Mouse (Mus musculus) kidney, postnatal 4 days (tissue): ENCODE results near the gene Tomm20.

Source experiments
- DNase-seq, 2 experiments: peaks; one replicate each; pipeline ENCODE4 v3.0.0; 2021; ENCODE audit warnings: mixed read lengths in 2 of 2

The Tomm20 gene

DNA sequence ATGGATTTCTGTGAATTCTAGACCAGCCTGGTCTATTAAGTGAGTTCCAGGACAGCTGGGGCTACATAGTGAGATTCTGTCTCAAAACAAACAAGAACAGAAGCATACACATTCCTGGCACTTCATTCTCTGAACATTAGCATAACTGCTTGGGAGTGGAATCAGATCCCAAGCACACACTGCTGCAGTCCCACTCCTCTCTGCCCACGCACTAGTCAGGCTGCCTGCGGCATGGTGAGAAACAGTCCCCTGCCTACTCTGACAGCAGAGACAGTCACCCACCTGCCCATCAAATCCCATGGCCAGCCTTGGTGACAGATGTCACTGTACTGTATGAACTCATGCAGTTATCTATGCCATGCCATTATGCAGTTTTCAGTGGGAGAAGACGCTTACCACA, 15.9 kb upstream of the Tomm20 start:
- DNase-seq, result no peak

DNA sequence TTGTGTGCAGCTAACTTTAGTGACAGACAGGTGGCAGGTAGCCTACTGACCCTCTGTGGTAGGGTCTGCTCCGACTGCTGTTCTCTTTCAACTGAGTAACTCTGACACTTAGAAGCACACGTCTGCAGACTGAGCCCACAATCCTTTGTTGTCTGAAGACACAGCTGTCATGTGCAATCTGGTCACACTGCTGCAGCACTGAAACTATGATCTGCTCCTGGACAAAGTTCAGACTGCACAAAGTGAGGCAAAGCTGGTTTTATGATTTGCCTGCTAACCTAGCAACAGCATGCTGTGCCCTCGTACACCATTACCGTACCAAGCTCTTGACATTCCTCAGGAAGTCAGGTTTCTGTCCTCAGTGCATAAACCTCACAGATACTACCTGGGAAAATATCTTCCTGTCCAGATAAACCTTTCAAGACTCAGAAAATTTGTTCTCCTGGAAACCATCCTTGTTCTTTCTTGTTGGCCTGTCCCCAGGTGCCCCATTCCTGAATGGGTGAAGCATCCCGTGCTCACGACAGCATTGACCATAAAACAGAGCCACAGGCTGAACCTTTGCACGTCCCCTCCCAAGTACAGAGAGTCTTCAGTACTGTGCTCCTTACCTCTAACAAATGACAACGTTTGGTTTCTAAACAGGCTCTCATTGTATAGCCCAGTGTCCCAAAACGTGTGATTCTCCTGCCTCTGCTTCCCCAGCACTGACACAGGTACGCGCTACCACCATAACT, 6.4 kb upstream of the Tomm20 start:
- DNase-seq, result no peak

DNA sequence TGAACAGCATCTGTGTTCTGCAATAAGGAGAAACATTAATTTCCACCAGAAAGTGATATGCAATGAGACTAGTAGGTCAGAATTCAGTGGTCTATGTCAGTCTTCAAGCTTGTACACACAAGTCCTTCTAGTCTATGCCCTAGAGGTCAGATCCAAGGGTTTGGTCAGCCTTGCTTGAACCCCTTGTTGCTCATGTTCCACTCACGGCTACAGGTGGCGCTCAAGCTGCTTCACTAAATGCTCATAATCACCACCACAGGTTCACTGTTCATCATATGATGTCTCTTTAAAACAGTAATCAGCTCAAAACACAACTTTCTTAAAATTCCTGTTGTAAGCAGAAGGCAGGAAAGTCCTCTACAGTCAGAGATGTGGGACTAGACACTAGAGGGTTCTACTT, 3.9 kb upstream of the Tomm20 start:
- no peak for DNase-seq

DNA sequence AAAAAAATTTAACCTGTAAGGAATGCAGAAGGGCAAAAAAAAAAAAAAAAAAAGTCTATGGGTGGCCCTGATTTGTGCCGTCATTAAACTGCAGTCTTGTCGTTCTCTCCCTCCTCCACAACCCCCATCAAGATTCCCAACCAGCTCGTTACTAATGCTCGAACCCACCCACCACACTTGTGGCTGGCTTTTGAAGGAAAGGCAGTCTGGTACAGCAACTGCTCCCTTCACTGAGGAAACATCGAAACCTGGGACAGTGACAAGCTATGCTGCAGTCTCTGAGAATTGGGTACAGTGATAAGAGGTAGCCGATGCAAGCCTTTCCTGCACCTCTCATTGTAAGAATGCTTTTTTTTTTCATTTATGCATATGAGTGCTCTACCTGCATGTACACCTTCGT, 800 bp upstream of the Tomm20 start:
- no peak for DNase-seq

DNA sequence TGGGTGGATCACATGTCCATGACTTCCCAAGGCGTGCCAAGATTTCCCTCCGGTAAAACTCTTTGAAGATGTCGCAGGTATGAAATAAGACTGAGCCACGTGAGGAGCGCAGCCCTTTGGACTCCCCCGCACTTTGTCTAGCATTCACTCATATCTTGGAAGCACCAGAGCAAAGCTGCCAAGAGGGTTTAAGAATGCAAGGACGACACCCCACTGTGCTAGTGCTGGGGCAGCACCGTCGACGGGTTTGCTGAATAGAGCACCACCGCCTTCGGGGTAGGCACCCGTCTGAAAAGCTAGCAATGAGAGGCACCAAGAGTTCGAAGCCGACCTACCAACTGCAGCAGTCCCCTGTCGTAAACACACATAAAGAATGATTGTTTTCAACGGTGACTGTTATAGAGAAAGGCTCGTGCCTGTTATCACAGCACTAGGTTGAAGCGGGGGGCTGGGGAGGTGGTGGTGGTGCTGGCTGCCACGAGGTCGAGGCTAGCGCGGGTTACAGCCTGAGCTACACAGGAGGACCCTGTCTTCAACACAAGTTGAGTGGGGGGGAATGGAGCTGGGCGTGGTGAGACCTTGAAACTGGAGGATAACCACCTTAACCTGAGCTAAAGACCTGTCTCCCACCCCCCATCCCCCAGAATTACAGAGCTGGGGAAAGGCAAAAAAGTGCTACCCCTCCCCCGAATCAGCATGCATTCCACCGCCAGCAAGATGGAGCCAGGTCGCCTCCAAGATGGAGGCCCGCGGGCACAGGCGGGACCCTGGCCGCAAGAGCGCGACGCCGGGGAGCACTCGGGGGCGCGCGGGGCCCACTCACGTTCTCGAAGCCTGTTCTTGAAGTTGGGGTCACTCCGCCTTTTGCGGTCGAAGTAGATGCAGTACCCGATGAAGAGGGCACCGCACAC, 608 bp downstream of the Tomm20 start:
- peak; percentile 69 to 83 for DNase-seq

DNA sequence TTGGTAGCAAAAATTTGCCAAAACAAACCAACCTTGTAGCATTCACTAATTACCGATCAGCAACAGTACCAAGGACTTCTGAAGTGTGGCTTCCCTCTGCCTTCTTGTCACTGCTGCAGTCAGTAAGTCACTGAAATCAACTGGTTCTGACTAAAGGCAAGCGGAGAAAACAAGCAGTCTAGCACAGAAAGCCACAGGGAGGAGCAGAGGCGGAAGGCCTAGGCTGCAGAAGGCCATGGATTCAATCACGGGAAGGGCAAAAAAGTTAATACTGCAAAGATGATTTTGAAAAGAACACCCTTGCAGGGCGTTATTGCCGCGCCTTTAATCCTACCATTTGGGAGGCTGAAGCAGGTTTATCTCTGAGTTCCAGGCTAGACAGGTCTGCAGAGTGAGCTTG, 2.1 kb downstream of the Tomm20 start:
- DNase-seq, result no peak

DNA sequence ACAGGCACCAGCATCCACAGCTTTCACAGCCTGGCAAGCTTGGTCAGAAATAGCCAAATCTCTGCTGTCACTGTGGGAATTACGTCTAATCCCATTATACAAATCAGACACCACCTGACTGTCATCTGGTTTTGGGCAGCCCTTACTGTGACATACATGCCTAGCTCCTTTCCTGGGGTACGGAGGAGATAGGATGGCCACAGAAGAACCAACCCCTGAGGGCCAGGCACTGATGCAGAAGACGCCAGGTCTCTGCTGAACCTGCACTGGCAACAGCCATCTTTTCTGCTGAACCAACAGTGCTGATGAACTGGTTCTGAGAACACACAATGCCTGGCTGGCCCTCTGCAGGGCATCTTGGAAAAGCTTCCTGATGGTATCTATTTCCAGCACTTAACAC, 8.3 kb downstream of the Tomm20 start:
- DNase-seq, result no peak

DNA sequence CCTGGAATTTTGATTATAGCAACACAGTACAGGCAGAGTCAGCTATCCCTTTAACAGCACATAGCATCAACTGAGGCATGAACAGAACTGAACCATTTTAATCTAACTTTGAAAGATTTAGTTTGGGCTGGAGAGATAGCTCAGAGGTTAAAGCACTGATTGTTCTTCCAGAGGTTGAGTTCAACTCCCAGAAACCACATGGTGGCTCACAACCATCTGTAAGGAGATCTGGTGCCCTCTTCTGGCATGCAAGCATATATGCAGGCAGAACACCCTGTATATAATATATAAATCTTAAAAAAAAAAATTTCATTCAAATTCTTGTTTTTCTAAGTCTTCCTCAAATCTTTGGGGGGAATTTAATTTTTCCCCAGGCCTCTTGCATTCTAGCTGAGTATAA, 9.7 kb downstream of the Tomm20 start:
- DNase-seq, result no peak

DNA sequence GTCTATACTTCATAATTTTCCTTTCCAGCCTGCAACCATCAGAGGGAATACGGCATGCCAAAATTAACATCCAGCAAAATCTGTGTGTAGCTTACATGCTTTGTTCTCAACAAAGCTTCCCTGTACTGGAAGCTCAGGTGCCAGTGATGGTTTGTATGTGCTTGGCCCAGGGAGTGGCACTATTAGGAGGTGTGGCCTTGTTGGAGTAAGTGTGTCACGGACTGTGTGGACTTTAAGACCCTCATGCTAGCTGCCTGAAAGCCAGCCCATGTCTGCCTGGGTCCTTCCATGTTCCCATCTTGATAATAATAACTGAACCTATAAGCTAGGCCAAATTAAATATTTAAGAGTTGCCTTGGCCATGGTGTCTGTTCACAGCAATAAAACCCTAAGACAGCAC, 10.3 kb downstream of the Tomm20 start:
- DNase-seq, result no peak

DNA sequence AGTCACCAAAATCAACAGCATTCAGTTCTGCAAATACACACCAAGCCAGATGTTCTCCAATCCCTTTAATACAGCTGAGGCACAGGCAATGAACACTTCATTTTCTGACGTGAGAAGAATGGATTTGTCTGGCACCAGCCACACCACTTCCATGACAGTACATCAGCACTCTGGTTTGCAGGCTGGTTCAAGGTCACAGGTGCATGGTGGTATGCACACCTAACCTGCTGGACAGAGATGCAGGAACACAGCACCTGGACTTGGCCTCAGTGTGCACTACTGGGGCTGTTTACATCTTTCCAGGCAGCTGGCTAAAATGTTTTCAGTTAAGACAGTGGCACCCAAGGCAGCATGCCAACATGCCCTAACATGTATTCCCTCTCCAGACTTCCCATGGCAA, 13.0 kb downstream of the Tomm20 start:
- no peak for DNase-seq

DNA sequence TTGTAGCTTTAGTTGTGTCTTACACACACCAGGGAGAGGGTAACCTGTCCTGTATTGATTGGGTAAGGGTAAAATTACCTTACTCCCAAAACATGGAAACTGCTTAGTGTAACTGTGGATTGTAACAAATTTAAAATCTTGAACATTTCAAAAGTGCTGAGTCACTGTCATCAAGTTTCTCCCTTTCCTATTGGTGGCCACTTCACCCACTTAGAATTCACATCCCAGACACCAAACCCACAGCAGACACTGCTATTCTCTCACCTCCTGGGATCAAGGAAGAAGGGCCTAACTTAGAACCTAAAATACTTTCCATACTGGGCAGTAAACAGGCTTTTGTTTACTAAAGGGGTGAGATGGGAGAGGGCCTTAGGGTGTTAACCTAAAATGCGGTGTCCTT, 13.4 kb downstream of the Tomm20 start:
- no peak for DNase-seq

DNA sequence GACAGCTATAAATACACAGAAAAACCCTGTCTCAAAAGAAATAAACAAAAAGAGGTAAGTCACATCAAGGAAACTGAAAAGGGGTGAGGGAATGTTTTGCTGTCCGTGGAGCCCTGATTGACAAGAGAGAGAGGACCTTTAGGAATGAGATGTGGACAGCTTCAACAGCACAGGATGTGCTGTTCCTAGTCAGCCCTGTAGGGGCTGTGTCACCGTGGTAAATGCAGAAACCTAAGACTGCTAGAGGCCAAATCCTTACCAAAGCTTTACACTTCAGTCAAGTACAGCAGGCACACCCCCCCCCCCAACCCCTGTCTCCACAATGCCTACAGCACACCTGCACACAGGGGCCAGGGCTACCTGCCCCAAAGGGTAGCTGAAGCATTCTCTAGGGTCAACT, 13.9 kb downstream of the Tomm20 start:
- DNase-seq, result peak in 1 of 2 experiments; percentile 51

DNA sequence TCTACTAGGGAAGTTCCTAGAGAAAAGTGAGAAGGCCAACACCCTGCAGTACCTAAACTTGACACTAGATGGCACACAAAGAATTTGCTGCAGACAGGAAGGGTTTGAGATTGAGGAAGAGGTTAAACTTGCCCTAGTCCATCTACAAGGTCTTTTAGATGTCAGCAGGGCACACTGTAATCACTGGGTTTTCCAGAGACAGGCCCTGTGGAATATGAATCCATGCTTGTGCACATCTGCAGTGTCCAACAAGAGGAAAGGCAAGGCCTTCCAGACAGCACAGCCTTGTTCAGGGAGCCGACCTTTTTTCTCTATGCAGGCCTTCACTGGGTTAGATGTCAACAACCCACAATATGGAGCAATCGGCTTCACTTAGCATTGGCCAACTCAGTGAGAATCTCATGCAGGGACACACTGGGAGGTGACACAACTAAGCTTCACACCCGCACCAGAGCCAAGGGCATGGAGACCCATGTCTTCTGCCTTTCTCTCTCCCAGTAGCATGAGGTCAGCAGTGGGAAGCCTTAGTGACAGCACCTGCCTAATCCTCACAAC, 16.0 kb downstream of the Tomm20 start:
- DNase-seq, result peak; percentile 67 to 76

DNA sequence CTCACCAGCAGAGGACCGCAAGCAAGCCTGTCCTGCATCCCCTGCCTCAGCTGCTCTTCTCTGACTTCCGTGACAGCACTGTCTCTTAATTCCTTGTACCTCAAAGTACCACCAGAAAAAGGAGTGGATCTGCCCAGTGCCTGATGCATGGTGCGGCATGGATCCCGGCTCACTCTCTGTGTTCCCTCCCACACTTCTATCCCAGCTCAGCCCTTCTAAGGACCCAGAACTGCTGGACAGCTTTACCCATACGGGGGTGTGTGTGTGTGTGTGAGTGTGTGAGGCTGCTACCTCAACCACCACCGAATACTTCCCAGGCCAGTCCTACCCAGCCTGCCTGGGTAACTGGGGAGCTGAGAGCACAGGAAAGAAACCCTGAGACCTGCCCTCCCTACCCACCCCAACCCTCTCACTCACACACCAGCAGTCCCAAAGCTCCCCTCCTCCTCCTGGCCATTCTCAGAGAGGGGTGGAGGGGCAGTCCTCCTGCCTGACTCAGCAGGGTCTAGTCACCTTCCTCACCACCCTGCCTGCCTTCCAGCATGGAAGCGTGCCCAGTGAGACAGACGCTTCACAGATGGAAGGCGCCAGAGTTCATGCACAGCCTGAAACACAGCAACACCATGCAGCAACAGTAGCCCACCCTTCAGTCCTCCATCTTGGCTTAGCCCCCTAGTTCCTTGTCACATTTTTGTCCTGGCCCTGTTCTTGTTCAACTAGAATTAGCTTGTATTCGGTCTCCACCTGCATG, 16.7 kb downstream of the Tomm20 start:
- DNase-seq, result no peak

DNA sequence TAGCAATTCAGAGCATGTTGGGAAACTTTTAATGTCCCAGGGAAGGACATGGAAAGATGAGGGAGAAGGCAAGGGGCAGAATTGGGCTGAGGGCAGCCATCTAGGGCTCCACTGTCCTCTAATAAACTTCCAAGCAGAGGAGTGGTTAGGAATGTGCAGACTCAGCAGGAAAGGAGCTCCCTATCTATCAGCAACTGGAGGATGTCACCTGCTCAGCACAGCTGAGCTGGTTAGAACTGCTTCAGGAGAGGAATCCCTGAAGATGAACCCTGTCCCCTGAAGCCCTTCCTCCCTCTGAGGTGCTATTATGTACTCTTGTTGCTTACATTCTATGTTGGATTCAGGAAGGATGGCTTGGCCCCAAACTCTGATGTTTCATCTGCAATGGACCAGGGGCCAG, 17.6 kb downstream of the Tomm20 start:
- no peak for DNase-seq

DNA sequence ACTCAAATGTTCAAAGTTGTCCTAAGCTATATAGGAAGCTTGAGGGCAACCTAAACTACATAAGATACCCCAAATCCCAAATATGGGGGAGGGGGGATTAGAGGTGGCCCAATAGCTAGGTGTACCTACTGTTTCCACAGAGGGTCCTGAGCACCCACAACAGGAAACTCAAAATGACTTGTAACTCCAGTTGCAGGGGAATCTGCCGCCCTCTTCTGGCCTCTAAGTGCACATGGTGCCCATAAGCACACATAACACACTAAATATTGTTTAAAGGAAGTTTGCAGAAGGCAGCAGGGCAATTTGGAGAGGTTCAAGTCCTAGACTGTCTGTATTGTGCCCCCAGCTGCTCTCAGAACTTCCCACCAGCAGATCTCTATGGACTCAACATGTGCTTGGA, 18.6 kb downstream of the Tomm20 start:
- DNase-seq, result peak in 1 of 2 experiments; percentile 41

DNA sequence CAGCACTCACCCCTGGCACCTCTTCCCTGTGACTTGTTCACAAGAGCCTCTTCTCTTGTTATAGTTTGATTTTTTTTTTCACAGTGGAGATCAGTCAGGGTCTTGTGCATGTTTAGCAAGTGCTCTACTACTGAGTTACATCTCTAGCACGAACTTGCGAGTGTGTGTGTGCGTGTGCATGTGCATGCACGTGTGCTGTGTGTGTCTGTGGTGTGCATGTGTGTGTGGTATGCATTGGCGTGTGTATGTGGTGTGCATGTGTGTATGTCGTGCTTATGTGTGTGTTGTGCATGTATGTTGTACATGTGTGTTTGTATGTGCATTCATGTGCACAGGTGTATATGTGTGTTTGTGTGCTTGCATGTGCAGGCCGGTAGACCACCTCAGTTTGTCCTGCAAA, 22.7 kb downstream of the Tomm20 start:
- DNase-seq, result no peak

DNA sequence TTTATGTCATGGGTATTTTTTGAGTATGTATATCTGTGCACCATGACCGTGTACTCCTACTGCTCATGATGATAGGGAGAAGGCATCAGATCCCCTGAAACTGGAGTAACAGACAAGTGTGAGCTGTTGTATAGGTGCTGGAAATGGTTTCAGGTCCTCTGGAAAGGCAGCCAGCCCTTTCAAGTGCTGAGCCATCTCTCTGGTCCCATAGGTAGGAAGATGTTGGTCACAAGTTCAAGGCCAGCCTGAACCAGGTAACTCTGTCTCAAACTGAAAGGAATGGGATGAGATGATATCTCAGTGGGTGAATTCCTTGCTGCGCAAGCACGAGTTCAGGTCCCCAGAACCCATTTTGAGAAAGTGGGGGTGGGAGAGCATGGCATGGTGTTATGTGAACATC, 24.2 kb downstream of the Tomm20 start:
- DNase-seq, result no peak

DNA sequence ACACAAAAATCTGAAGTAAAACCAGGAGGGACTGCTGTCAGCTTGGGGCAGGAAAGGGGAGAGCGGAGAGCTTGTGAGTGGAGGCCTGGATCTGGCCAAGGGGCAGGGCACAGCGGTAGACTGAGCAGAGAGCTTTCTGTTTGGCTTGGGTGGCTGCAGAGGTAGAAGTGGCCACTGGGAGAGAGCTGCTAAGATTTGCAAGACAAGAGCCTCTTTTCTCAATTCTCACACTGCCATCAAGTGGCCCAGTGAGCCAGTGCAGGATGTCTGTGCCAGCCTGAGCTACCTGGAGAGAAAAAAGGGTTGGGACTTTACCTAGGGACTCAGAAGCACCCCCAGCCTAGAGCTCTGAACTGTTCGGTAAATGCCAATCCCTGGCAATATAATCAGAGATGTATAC, 24.8 kb downstream of the Tomm20 start:
- DNase-seq, result peak; percentile 82 to 87

DNA sequence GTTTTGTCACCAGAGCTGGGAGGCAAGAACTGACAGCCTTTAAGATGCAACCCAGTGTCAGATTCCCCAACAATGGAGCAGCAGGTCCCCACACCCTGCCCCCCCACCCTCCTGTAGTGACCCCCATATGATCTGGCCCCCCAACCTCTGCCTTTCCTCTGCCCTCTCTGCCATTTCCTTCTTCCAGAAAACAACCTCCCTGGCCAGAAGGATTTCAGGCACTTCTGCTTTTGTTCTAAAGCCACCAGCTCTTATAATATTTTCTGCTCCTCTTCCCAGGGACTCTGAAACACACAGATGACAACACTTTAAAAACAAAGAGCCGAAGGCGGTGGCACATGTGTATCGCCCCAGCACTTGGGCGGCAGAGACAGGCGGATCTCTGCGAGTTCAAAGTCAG, 25.3 kb downstream of the Tomm20 start:
- DNase-seq, result no peak

DNA sequence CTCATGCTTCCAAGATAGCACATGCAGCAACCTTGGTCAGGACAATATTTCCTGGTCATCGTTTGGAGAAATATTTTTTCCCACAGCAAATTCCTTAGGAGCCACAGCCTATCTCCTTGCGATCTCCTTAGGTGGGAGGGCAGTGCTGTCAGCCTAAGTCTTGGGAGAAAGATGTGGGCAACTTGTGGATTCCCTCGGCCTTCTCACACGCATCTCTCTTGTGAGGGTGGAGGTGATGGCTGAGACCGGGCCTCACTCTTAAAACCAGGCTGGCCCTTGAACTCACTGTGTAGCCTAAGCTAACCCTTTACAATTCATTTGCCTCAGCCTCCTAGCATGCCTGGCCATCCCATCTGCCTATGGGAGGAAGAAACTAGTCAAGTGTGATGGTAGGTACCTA, 25.9 kb downstream of the Tomm20 start:
- DNase-seq, result no peak

DNA sequence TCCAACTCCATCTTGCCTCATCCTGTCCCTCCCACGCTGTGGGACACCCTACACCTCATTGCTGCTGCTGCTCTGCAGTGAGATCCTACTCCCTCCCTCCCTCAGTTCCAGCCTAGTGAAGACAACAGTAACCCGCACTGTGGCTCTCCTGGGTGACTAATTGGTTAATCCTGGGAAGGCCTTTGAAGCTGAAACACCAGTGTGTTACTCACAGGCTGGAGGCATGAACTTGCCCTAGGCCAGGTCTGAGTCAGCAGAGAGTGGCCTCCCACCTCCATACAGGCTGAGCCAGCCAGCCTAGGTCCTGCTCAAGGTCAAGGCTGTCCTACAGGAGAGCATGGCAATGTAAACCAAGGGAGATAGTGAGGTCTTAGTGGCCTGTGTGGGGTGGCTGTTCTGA, 26.4 kb downstream of the Tomm20 start:
- DNase-seq, result peak; percentile 34 to 50

DNA sequence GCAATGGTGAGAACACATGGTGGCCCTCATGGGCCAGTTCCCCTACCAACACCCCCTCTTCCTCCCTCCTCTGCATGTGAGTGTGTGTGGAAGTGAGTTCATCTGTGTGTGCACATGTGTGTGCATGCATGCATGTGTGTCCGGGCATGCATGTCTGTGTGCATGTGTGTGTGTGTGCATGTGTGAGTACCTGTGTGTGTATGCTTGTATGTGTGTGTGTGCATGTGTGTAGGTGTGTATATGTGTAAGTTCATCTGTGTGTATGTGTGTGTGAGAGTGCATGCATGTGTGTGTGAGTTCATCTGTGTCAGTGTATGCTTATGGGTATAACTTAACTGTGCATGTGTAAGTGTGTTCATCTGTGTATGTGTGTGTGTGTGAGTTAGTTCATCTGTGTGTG, 27.3 kb downstream of the Tomm20 start:
- DNase-seq, result no peak
